Mouse (Mus musculus) neural tube, embryonic 14.5 days (tissue): ENCODE results near the gene Tfap2d. TPM values are rescaled to one million over a fixed set of nuclear protein-coding genes. Genes with fewer than 3 reads are reported as not detected.

Experiments used
- ATAC-seq: fragments of 200-750 bp; cut with Nextera tagmentation; 2 replicates; pipeline ENCODE4 v1.8.0; 2017; ENCODE audit warnings: low read depth, mild to moderate bottlenecking, moderate TSS enrichment, moderate library complexity
- H3K27ac ChIP-seq: fragments of 300-500 bp; sonication (generic); 2 replicates; pipeline ENCODE4 v1.5.1; 2014; ENCODE audit warnings: low read depth, mild to moderate bottlenecking, control low read depth, low read length, moderate library complexity, mixed read lengths
- H3K27me3 ChIP-seq: fragments of 300-500 bp; sonication (generic); 2 replicates; pipeline ENCODE4 v1.6.1; 2014; ENCODE audit warnings: low read length; ENCODE audit not compliant: control insufficient read depth, insufficient read depth
- H3K36me3 ChIP-seq: fragments of 300-500 bp; sonication (generic); 2 replicates; pipeline ENCODE4 v1.6.1; 2014; ENCODE audit warnings: low read length, mixed read lengths; ENCODE audit not compliant: control insufficient read depth, insufficient read depth
- H3K4me1 ChIP-seq: fragments of 300-500 bp; sonication (generic); 2 replicates; pipeline ENCODE4 v1.6.1; 2014; ENCODE audit warnings: low read length; ENCODE audit not compliant: control insufficient read depth, insufficient read depth
- H3K4me2 ChIP-seq: fragments of 300-500 bp; sonication (generic); 2 replicates; pipeline ENCODE4 v1.6.1; 2014; ENCODE audit warnings: mild to moderate bottlenecking, low read depth, low read length, control low read depth
- H3K4me3 ChIP-seq: fragments of 300-500 bp; sonication (generic); 2 replicates; pipeline ENCODE4 v1.5.1; 2014; ENCODE audit warnings: low read depth, low read length, control low read depth, mixed read lengths
- H3K9ac ChIP-seq: fragments of 300-500 bp; sonication (generic); replicated peaks from 2 replicates; pipeline ENCODE4 v1.6.1; 2014; ENCODE audit warnings: low read depth, mild to moderate bottlenecking, control low read depth, low read length, mixed read lengths
- H3K9me3 ChIP-seq: fragments of 300-500 bp; sonication (generic); 2 replicates; pipeline ENCODE4 v1.6.1; 2016; ENCODE audit warnings: low read length; ENCODE audit not compliant: control insufficient read depth
- WGBS: fragments of 180-500 bp; shearing (Covaris S2); extraction: QIAGEN DNeasy Blood & Tissue Kit; methylation state at CpG from one replicate; pipeline ENCODE4 v1.1.7; 2014; 5-methylcytosine and 5-hydroxymethylcytosine counted together
- polyA plus RNA-seq: library from polyadenylated mRNA; unstranded; fragments of >200 nt; fragmentation: Nextera tagmentation; extraction: Ambion mirVana; gene quantifications from 2 replicates; pipeline ENCODE4 v1.2.1, GENCODE M21; 2014

Gene Tfap2d
- polyA plus RNA-seq, 1 experiment from 2014 or later, result not detected

DNA sequence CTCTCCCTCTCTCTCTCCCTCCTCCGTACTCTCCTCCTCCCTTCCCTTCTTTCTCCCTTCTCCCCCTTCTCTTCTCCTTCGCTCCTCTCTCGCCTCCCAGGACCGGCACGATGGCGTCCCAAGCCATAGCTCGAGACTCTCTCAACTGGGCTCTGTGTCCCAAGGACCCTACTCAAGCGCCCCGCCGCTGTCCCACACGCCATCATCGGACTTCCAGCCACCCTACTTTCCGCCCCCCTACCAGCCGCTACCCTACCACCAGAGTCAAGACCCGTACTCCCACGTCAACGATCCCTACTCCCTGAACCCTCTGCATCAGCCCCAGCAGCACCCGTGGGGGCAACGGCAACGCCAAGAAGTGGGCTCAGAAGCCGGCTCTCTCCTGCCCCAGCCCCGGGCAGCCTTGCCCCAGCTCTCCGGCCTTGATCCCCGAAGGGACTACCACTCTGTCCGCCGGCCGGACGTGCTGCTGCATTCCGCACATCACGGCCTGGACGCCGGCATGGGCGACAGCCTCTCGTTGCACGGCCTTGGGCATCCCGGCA lies 111.1 kb downstream of the Tfap2d start:
- no peaks in the 10 kb centered on the region for H3K36me3 ChIP-seq
- H3K4me3 ChIP-seq, result peak overlapping the region; percentile 32
- WGBS, result 2% methylated on average over 36 of the region's 36 CpGs
- no peaks in the 10 kb centered on the region for H3K9me3 ChIP-seq
- H3K4me1 ChIP-seq, result no peaks in the 10 kb centered on the region; the same call in 1 of the 2 replicates
- peak overlapping the region; percentile 39 for H3K9ac ChIP-seq
- H3K27ac ChIP-seq, result peak overlapping the region; percentile 64
- peak overlapping the region; percentile 41 for H3K4me2 ChIP-seq
- no peak for ATAC-seq
- H3K27me3 ChIP-seq, result peaks cover 31% of the 10 kb centered on the region

Other genes starting within 250 kb of the Tfap2d start
- gene Tfap2b, start 105.9 kb downstream of the Tfap2d start, polyA plus RNA-seq, result 49.2 and 51.8 TPM in 2 replicates